Mouse (Mus musculus): ENCODE data around the gene Cep78. TPM values are rescaled to one million over a fixed set of nuclear protein-coding genes. Genes with fewer than 3 reads are reported as not detected.
A peak's percentile ranks its signal among the peaks of the same experiment; 100 is the strongest.

Gene Cep78
- total RNA-seq, 1 experiment: 19.5 TPM

DNA sequence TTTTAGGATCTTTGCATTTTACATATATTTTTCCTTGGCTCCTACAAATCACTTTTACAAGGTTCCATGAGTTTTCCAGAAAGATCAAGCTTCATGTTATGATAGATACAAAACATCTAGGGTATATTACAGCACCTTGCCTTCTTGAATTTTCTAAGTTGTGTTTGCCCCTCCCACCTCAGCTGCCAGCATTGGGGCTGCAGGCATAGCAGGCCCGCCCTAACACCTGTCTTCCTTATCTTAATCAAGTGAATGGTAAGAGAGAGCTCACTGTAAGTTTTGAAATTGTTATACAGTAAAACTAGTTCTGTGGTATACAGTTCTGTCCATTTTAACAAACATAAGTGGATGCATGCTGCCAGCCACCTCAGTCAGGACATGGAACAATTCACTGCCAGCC lies 35.9 kb downstream of the Cep78 start:
- Histone ChIP-seq H3K9me3 (ENCODE audit: control insufficient read depth, insufficient read depth, low read depth, low read length) (no peaks in the 10 kb centered on the region), H3K27ac (ENCODE audit: insufficient read depth, low read depth, low read length, poor library complexity, severe bottlenecking) (no peak overlapping the region), H3K9ac (ENCODE audit: insufficient read depth, low read depth, low read length, poor library complexity, severe bottlenecking) (no peak overlapping the region), H3K4me1 (ENCODE audit: control insufficient read depth in 2 of 2, insufficient read depth in 2 of 2, low read length in 2 of 2, poor library complexity in 1 of 2) (peaks cover 6 to 8% of the 10 kb centered on the region in 2 experiments; a peak in 2 of 4 replicates), H3K4me3 (ENCODE audit: insufficient read depth in 1 of 2, low read depth in 1 of 2, low read length in 2 of 2, poor library complexity in 1 of 2, severe bottlenecking in 1 of 2) (no peak overlapping the region), H3K36me3 (ENCODE audit: control insufficient read depth, insufficient read depth, low read length, poor library complexity, severe bottlenecking) (no peaks in the 10 kb centered on the region)
- in situ Hi-C loops (cut with MboI; ENCODE audit: low sequenced_read_pairs in 2 of 2, unreplicated experiment in 2 of 2): no loop called here
- TF ChIP-seq ZC3H11A (IDR thresholded peaks at IDR 0.05; ENCODE audit: borderline replicate concordance, low read depth, low read length) (no peak), MAFK (IDR thresholded peaks at IDR 0.05; ENCODE audit: insufficient read depth, low read depth, low read length) (no peak), CHD2 (IDR thresholded peaks at IDR 0.05; ENCODE audit: low read depth, low read length) (no peak), HCFC1 (IDR thresholded peaks at IDR 0.05; ENCODE audit: borderline replicate concordance, insufficient read depth, low read length) (no peak), ZNF384 (IDR thresholded peaks at IDR 0.05; ENCODE audit: low read depth, low read length) (no peak)
- no peak for DNase-seq (ENCODE audit: low read depth, low spot score)

DNA sequence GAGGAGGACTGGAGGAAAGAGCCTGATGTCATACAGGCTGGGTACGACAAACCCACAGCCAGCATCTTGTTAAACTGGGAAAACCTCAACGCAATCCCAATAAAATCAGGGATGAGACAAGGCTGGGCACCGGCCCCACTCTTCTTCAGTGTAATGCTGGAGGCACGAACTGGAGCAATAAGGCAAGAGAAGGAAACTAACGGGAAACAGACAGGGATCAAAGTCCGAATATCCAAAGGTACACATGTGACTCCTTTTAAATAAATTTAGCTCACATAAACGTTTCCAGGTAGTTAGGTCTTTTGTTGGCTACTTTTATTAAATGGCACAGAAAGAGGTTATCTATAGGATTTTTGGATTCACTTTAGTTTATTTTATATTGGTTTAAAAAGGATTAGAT lies 36.4 kb downstream of the Cep78 start:
- in situ Hi-C loops (cut with MboI; ENCODE audit: low sequenced_read_pairs in 2 of 2, unreplicated experiment in 2 of 2): no loop called here
- H3K9me3 ChIP-seq (ENCODE audit: control insufficient read depth, insufficient read depth, low read depth, low read length): no peaks in the 10 kb centered on the region
- DNase-seq (ENCODE audit: low read depth, low spot score): no peak
- H3K9ac ChIP-seq (ENCODE audit: insufficient read depth, low read depth, low read length, poor library complexity, severe bottlenecking): no peak overlapping the region
- no peak for TF ChIP-seq ZNF384 (IDR thresholded peaks at IDR 0.05; ENCODE audit: low read depth, low read length)
- TF ChIP-seq CHD2 (IDR thresholded peaks at IDR 0.05; ENCODE audit: low read depth, low read length): no peak
- TF ChIP-seq MAFK (IDR thresholded peaks at IDR 0.05; ENCODE audit: insufficient read depth, low read depth, low read length): no peak
- no peak for TF ChIP-seq HCFC1 (IDR thresholded peaks at IDR 0.05; ENCODE audit: borderline replicate concordance, insufficient read depth, low read length)
- no peak for TF ChIP-seq ZC3H11A (IDR thresholded peaks at IDR 0.05; ENCODE audit: borderline replicate concordance, low read depth, low read length)
- no peaks in the 10 kb centered on the region for H3K36me3 ChIP-seq (ENCODE audit: control insufficient read depth, insufficient read depth, low read length, poor library complexity, severe bottlenecking)
- H3K27ac ChIP-seq (ENCODE audit: insufficient read depth, low read depth, low read length, poor library complexity, severe bottlenecking): no peak overlapping the region
- H3K4me3 ChIP-seq (ENCODE audit: insufficient read depth in 1 of 2, low read depth in 1 of 2, low read length in 2 of 2, poor library complexity in 1 of 2, severe bottlenecking in 1 of 2): no peak overlapping the region
- H3K4me1 ChIP-seq (ENCODE audit: control insufficient read depth in 2 of 2, insufficient read depth in 2 of 2, low read length in 2 of 2, poor library complexity in 1 of 2): peaks cover 8 to 9% of the 10 kb centered on the region in 2 experiments; a peak in 2 of 4 replicates

DNA sequence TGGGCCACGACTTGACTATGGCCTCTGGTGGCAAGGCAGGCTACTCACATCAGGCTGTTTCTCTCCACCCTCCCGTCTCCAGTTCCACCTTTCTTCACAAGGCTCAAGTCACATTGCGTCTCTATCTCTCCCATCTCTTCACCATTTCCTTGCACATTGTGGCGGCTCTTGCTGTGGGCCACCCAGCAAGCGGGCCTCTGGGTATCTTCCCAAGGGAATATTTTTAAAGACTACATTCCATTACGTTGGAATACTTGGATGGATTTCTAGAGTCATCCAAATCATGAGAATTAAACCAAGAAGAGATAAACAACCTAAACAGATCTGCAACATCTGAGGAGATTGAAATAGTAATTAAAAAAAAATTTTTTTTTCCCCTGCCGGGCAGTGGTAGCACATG lies 37.6 kb downstream of the Cep78 start, which contains the start of gene Psat1:
TSS of gene Psat1 (minus strand) at position 101 of the 400 bp plus-strand sequence.
- in situ Hi-C loops (cut with MboI; ENCODE audit: low sequenced_read_pairs in 2 of 2, unreplicated experiment in 2 of 2): no loop called here
- no peak for DNase-seq (ENCODE audit: low read depth, low spot score)
- peaks cover 8 to 11% of the 10 kb centered on the region in 2 experiments; a peak in 2 of 4 replicates for H3K4me1 ChIP-seq (ENCODE audit: control insufficient read depth in 2 of 2, insufficient read depth in 2 of 2, low read length in 2 of 2, poor library complexity in 1 of 2)
- no peaks in the 10 kb centered on the region for H3K36me3 ChIP-seq (ENCODE audit: control insufficient read depth, insufficient read depth, low read length, poor library complexity, severe bottlenecking)
- TF ChIP-seq ZC3H11A (IDR thresholded peaks at IDR 0.05; ENCODE audit: borderline replicate concordance, low read depth, low read length) (no peak), CHD2 (IDR thresholded peaks at IDR 0.05; ENCODE audit: low read depth, low read length) (no peak), ZNF384 (IDR thresholded peaks at IDR 0.05; ENCODE audit: low read depth, low read length) (no peak), HCFC1 (IDR thresholded peaks at IDR 0.05; ENCODE audit: borderline replicate concordance, insufficient read depth, low read length) (no peak), MAFK (IDR thresholded peaks at IDR 0.05; ENCODE audit: insufficient read depth, low read depth, low read length) (no peak)
- no peak within 1 kb of the TSS for H3K27ac ChIP-seq (ENCODE audit: insufficient read depth, low read depth, low read length, poor library complexity, severe bottlenecking)
- peak within 1 kb of the TSS; percentile 46; the same call in 1 of the 2 replicates for H3K9ac ChIP-seq (ENCODE audit: insufficient read depth, low read depth, low read length, poor library complexity, severe bottlenecking)
- H3K9me3 ChIP-seq (ENCODE audit: control insufficient read depth, insufficient read depth, low read depth, low read length): no peaks in the 10 kb centered on the region
- peak within 1 kb of the TSS; percentile 37 to 45; a peak in 3 of 4 replicates for H3K4me3 ChIP-seq (ENCODE audit: insufficient read depth in 1 of 2, low read depth in 1 of 2, low read length in 2 of 2, poor library complexity in 1 of 2, severe bottlenecking in 1 of 2)

DNA sequence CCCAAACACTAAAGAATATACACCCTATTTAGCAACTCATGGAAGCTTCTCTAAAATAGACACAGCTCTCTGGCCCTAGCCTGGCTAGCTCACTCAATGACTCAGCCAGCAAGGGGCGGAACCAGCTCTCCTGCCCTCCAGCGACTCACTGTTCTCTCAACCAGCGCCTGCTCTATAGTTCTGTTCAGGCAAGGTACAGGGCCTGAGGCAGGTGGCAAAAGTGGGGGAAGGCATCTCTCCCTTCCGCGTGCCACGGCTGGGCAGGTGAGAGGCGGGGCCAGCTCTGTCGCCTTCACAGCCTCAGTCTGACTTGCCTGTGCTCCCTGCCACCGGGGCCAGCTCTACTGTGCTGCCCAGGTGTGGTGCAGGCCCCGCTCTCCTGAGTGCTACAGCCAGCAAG lies 38.1 kb downstream of the Cep78 start:
- peak overlapping the region; percentile 46; the same call in 1 of the 2 replicates for H3K9ac ChIP-seq (ENCODE audit: insufficient read depth, low read depth, low read length, poor library complexity, severe bottlenecking)
- TF ChIP-seq HCFC1 (IDR thresholded peaks at IDR 0.05; ENCODE audit: borderline replicate concordance, insufficient read depth, low read length) (no peak), ZNF384 (IDR thresholded peaks at IDR 0.05; ENCODE audit: low read depth, low read length) (no peak), CHD2 (IDR thresholded peaks at IDR 0.05; ENCODE audit: low read depth, low read length) (no peak), MAFK (IDR thresholded peaks at IDR 0.05; ENCODE audit: insufficient read depth, low read depth, low read length) (no peak), ZC3H11A (IDR thresholded peaks at IDR 0.05; ENCODE audit: borderline replicate concordance, low read depth, low read length) (no peak)
- H3K36me3 ChIP-seq (ENCODE audit: control insufficient read depth, insufficient read depth, low read length, poor library complexity, severe bottlenecking): no peaks in the 10 kb centered on the region
- H3K4me3 ChIP-seq (ENCODE audit: insufficient read depth in 1 of 2, low read depth in 1 of 2, low read length in 2 of 2, poor library complexity in 1 of 2, severe bottlenecking in 1 of 2): peak overlapping the region; percentile 37 to 45; a peak in 3 of 4 replicates
- no peak overlapping the region for H3K27ac ChIP-seq (ENCODE audit: insufficient read depth, low read depth, low read length, poor library complexity, severe bottlenecking)
- no peak for DNase-seq (ENCODE audit: low read depth, low spot score)
- no peaks in the 10 kb centered on the region for H3K9me3 ChIP-seq (ENCODE audit: control insufficient read depth, insufficient read depth, low read depth, low read length)
- in situ Hi-C loops (cut with MboI; ENCODE audit: low sequenced_read_pairs in 2 of 2, unreplicated experiment in 2 of 2): no loop called here
- H3K4me1 ChIP-seq (ENCODE audit: control insufficient read depth in 2 of 2, insufficient read depth in 2 of 2, low read length in 2 of 2, poor library complexity in 1 of 2): peaks cover 11% of the 10 kb centered on the region in 2 experiments; a peak in 3 of 4 replicates
